27 mouse cellular contexts compared by ENCODE assay signal in the genomic region with DNA sequence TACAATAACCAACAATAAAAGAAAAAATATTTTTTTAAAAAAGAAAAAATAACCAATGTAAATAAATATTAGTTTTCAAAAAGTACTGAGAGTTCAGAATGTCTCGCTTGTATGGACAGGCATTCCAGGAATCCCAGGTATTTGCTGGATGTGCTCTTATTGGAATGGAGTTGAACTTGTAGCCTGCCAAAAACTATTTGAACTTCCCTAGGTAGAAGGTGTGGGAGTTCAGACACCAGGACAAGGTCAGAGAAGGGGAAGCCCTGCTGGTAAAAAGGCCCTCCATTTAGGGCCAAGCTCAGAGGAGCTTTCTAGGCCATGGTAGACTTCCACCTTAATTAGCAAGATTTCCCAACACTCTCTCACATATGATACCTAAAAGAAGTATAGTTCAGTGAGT.
DNase-seq lines count a peak whose midpoint lies in the region; ATAC-seq lines count a peak whose summit lies in the region.
"Had no signal": no experiment of that assay in that cellular context is flagged by ENCODE, and none has a peak within 500 bp of the region (broad histone marks: within the 10 kb centered on the region; RNA-seq: fewer than 3 reads in every experiment).

No protein-coding gene starts in this region.

- no peaks in the 10 kb centered on the region for H3K36me3 ChIP-seq in kidney, embryonic 16.5 days (ENCODE audit: insufficient read depth, low read length)
- no peaks in the 10 kb centered on the region for H3K36me3 ChIP-seq in kidney, embryonic 14.5 days (ENCODE audit: control insufficient read depth, insufficient read depth, low read length)
- no peaks in the 10 kb centered on the region for H3K36me3 ChIP-seq in liver, embryonic 16.5 days (ENCODE audit: control insufficient read depth, insufficient read depth)
- H3K36me3 ChIP-seq in liver, embryonic 12.5 days: no peaks in the 10 kb centered on the region
- H3K36me3 ChIP-seq: embryonic facial prominence, embryonic 13.5 days; embryonic facial prominence, embryonic 15.5 days; forebrain, embryonic 15.5 days; G1E had no signal

- no peak overlapping the region for H3K27ac ChIP-seq in kidney, embryonic 16.5 days (ENCODE audit: low read length)
- H3K27ac ChIP-seq in kidney, embryonic 14.5 days (ENCODE audit: low read depth, low read length): no peak overlapping the region
- no peak overlapping the region for H3K27ac ChIP-seq in liver, embryonic 16.5 days (ENCODE audit: low read length)
- H3K27ac ChIP-seq in liver, embryonic 12.5 days: no peak overlapping the region
- H3K27ac ChIP-seq: embryonic facial prominence, embryonic 13.5 days; embryonic facial prominence, embryonic 15.5 days; forebrain, embryonic 13.5 days; forebrain, embryonic 15.5 days had no signal

- no peaks in the 10 kb centered on the region for H3K27me3 ChIP-seq in kidney, embryonic 16.5 days (ENCODE audit: insufficient read depth, low read length)
- no peaks in the 10 kb centered on the region for H3K27me3 ChIP-seq in kidney, embryonic 14.5 days (ENCODE audit: control insufficient read depth, insufficient read depth, low read length)
- no peaks in the 10 kb centered on the region for H3K27me3 ChIP-seq in liver, embryonic 16.5 days (ENCODE audit: control insufficient read depth, insufficient read depth, low read depth, low read length)
- no peaks in the 10 kb centered on the region for H3K27me3 ChIP-seq in liver, embryonic 12.5 days (replicated peaks)
- H3K27me3 ChIP-seq: embryonic facial prominence, embryonic 13.5 days; embryonic facial prominence, embryonic 15.5 days; forebrain, embryonic 13.5 days; forebrain, embryonic 15.5 days; Patski had no signal

- H3K9me3 ChIP-seq in kidney, embryonic 16.5 days (ENCODE audit: low read length): 0 out of 2 replicates have a peak, but pooled peaks cover 3% of the 10 kb centered on the region
- H3K9me3 ChIP-seq in kidney, embryonic 14.5 days (ENCODE audit: control insufficient read depth, low read length): no peaks in the 10 kb centered on the region
- H3K9me3 ChIP-seq in liver, embryonic 16.5 days (replicated peaks; ENCODE audit: control insufficient read depth, low read length): no peaks in the 10 kb centered on the region
- 0 out of 2 replicates have a peak, but pooled peaks cover 2% of the 10 kb centered on the region for H3K9me3 ChIP-seq in liver, embryonic 12.5 days (replicated peaks)
- H3K9me3 ChIP-seq: embryonic facial prominence, embryonic 13.5 days; embryonic facial prominence, embryonic 15.5 days; forebrain, embryonic 13.5 days; forebrain, embryonic 15.5 days had no signal

- no peak overlapping the region for H3K4me2 ChIP-seq in kidney, embryonic 16.5 days (replicated peaks; ENCODE audit: low read depth, low read length)
- H3K4me2 ChIP-seq in kidney, embryonic 14.5 days (replicated peaks; ENCODE audit: low read depth, low read length): no peak overlapping the region
- H3K4me2 ChIP-seq in liver, embryonic 16.5 days (ENCODE audit: low read depth, low read length): no peak overlapping the region
- no peak overlapping the region for H3K4me2 ChIP-seq in liver, embryonic 12.5 days
- H3K4me2 ChIP-seq: embryonic facial prominence, embryonic 13.5 days; embryonic facial prominence, embryonic 15.5 days; forebrain, embryonic 13.5 days; forebrain, embryonic 15.5 days had no signal

- WGBS in kidney, embryonic 16.5 days: 88% methylated on average over 1 of the region's 1 CpGs
- 83% methylated on average over 1 of the region's 1 CpGs for WGBS in kidney, embryonic 14.5 days
- 79% methylated on average over 1 of the region's 1 CpGs for WGBS in liver, embryonic 16.5 days (ENCODE audit: insufficient replicate concordance)
- 68% methylated on average over 1 of the region's 1 CpGs for WGBS in liver, embryonic 12.5 days (ENCODE audit: insufficient replicate concordance)

- H3K4me1 ChIP-seq in kidney, embryonic 16.5 days (ENCODE audit: insufficient read depth, low read length): no peaks in the 10 kb centered on the region
- H3K4me1 ChIP-seq in kidney, embryonic 14.5 days (ENCODE audit: control insufficient read depth, insufficient read depth, low read length): no peaks in the 10 kb centered on the region
- no peaks in the 10 kb centered on the region for H3K4me1 ChIP-seq in liver, embryonic 16.5 days (ENCODE audit: control insufficient read depth, low read depth, low read length)
- no peaks in the 10 kb centered on the region for H3K4me1 ChIP-seq in liver, embryonic 12.5 days
- H3K4me1 ChIP-seq: embryonic facial prominence, embryonic 13.5 days; embryonic facial prominence, embryonic 15.5 days; forebrain, embryonic 13.5 days; forebrain, embryonic 15.5 days had no signal

- DNase-seq in kidney, adult 11 months: peak; percentile 34
- no peak for DNase-seq in kidney, postnatal 4 days
- peak; percentile 18 to 53 for DNase-seq in kidney, adult 8-10 months
- DNase-seq in kidney, postnatal 14 days: peak; percentile 14
- DNase-seq: adrenal gland, adult 2 months; adrenal gland, postnatal 10 days; adrenal gland, postnatal 25 days; B cell, adult 2 months; cerebellum, adult 11 months; cerebellum, adult 18-20 months; cerebellum, adult 8-10 months; cerebellum, adult 9-11 months; cerebellum, postnatal 14 days; cerebellum, postnatal 36 days; embryo, embryonic 11 days had no signal

- ATAC-seq in kidney, embryonic 16.5 days (ENCODE audit: low FRiP score, low TSS enrichment): no peak
- no peak for ATAC-seq in kidney, embryonic 14.5 days (ENCODE audit: low FRiP score, low TSS enrichment)
- peak; percentile 37; the same call in 1 of the 2 replicates for ATAC-seq in liver, embryonic 16.5 days (ENCODE audit: low read depth)
- no peak for ATAC-seq in liver, embryonic 12.5 days
- ATAC-seq: CD4-positive, CD25-positive, alpha-beta regulatory T cell, adult 4 months; forebrain, embryonic 13.5 days; forebrain, embryonic 15.5 days; Patski had no signal

- no peak overlapping the region for H3K4me3 ChIP-seq in kidney, embryonic 16.5 days (ENCODE audit: low read length)
- no peak overlapping the region for H3K4me3 ChIP-seq in kidney, embryonic 14.5 days (ENCODE audit: low read length)
- H3K4me3 ChIP-seq in liver, embryonic 16.5 days (ENCODE audit: low read depth, low read length): no peak overlapping the region
- H3K4me3 ChIP-seq in liver, embryonic 12.5 days: no peak overlapping the region
- H3K4me3 ChIP-seq: embryonic facial prominence, embryonic 13.5 days; embryonic facial prominence, embryonic 15.5 days; erythroblast, embryonic 14.5 days; forebrain, embryonic 13.5 days; forebrain, embryonic 15.5 days had no signal

- H3K9ac ChIP-seq in kidney, embryonic 16.5 days (replicated peaks; ENCODE audit: low read length): no peak overlapping the region
- no peak overlapping the region for H3K9ac ChIP-seq in kidney, embryonic 14.5 days (ENCODE audit: low read depth, low read length)
- no peak overlapping the region for H3K9ac ChIP-seq in liver, embryonic 16.5 days (ENCODE audit: low read depth, low read length)
- no peak overlapping the region for H3K9ac ChIP-seq in liver, embryonic 12.5 days
- H3K9ac ChIP-seq: embryonic facial prominence, embryonic 13.5 days; embryonic facial prominence, embryonic 15.5 days; forebrain, embryonic 13.5 days; forebrain, embryonic 15.5 days had no signal

Comparison
In these comparisons a context has a peak if more than half of its experiments do, and no peak if none do; other contexts are left out.
1. DNase-seq: peak in kidney, adult 11 months (single experiment), kidney, adult 8-10 months (2 of 2) and kidney, postnatal 14 days (single experiment); none in kidney, postnatal 4 days (0 of 2).